Mouse (Mus musculus) myocyte (in vitro differentiated cells): ENCODE results near the gene Lyrm7.

Source experiments
- CEBPB ChIP-seq: IDR thresholded peaks from 2 replicates; pipeline ENCODE4 v1.6.1; 2011; ENCODE audit warnings: mild to moderate bottlenecking, moderate library complexity; ENCODE audit not compliant: poor library complexity, insufficient read depth, severe bottlenecking
- E2F4 ChIP-seq: IDR thresholded peaks from one replicate; pipeline ENCODE4 v1.6.1; 2011; ENCODE audit warnings: mild to moderate bottlenecking, control low read depth, moderate library complexity; ENCODE audit not compliant: insufficient read depth
- MAX ChIP-seq: IDR thresholded peaks from one replicate; pipeline ENCODE4 v1.6.1; 2011; ENCODE audit warnings: low read depth, mild to moderate bottlenecking, control low read depth
- MYOG ChIP-seq, 3 experiments: IDR thresholded peaks; one replicate each; pipeline ENCODE4 v1.6.1; 2011; ENCODE audit warnings: control low read depth in 2 of 3, low read depth in 2 of 3, mild to moderate bottlenecking in 2 of 3; ENCODE audit not compliant: insufficient read length in 2 of 3, control insufficient read depth in 1 of 3, insufficient read depth in 1 of 3
- POLR2A ChIP-seq: IDR thresholded peaks from one replicate; pipeline ENCODE4 v1.6.1; 2011; ENCODE audit warnings: low read depth, mild to moderate bottlenecking, control low read depth, moderate library complexity; ENCODE audit not compliant: insufficient read length
- POLR2AphosphoS2 ChIP-seq: IDR thresholded peaks from one replicate; pipeline ENCODE4 v1.6.1; 2011; ENCODE audit warnings: low read depth, control low read depth; ENCODE audit not compliant: insufficient read length
- SRF ChIP-seq: IDR thresholded peaks from one replicate; pipeline ENCODE4 v1.6.1; 2011; ENCODE audit warnings: low read depth; ENCODE audit not compliant: control insufficient read depth, insufficient read length
- TCF12 ChIP-seq: IDR thresholded peaks from one replicate; pipeline ENCODE4 v1.6.1; 2011; ENCODE audit warnings: mild to moderate bottlenecking, control low read depth; ENCODE audit not compliant: poor library complexity, insufficient read depth, severe bottlenecking
- USF1 ChIP-seq: IDR thresholded peaks from one replicate; pipeline ENCODE4 v1.6.1; 2011; ENCODE audit warnings: low read depth, mild to moderate bottlenecking, control low read depth, moderate library complexity

GRCm38 (mm10) chr11:54844959-54845358 is 15.8 kb downstream of the Lyrm7 start:
- TF ChIP-seq POLR2A (no peak), CEBPB (no peak), TCF12 (no peak), MAX (no peak), E2F4 (no peak), USF1 (no peak), POLR2AphosphoS2 (no peak), SRF (no peak), MYOG (IDR thresholded peaks at IDR 0.05; ENCODE audit: control insufficient read depth in 1 of 3, insufficient read depth in 1 of 3, insufficient read length in 2 of 3, low read depth in 2 of 3) (no peak)
